Mouse (Mus musculus) cortical plate, adult 2 months (tissue): ENCODE measurements around the gene Rad51b.

Experiments
- CTCF ChIP-seq: fragments of 200-500 bp; IDR thresholded peaks from 2 replicates; pipeline ENCODE4 v1.5.1; 2011; ENCODE audit warnings: mild to moderate bottlenecking, control low read depth, low read length; ENCODE audit not compliant: insufficient read depth; ENCODE audit errors: extremely low read depth
- POLR2A ChIP-seq: fragments of 200-500 bp; IDR thresholded peaks from 2 replicates; pipeline ENCODE4 v1.6.1; 2011; ENCODE audit warnings: mild to moderate bottlenecking, low read length, control low read depth; ENCODE audit not compliant: insufficient read depth; ENCODE audit errors: extremely low read depth

- TF ChIP-seq POLR2A: no peak
- no peak for TF ChIP-seq CTCF
Measured at GRCm38 (mm10) chr12:79514680-79515079, 217.6 kb downstream of the Rad51b start.
